Comparison of ENCODE assay signal across 27 mouse cellular contexts in genomic region chr10:96232889-96233288, GRCm38 (mm10).
A peak's percentile ranks its signal among the peaks of the same experiment; 100 is the strongest.
DNase-seq lines count a peak whose midpoint lies in the region; ATAC-seq lines count a peak whose summit lies in the region.
"Had no signal": no experiment of that assay in that cellular context is flagged by ENCODE, and none has a peak within 500 bp of the region (broad histone marks: within the 10 kb centered on the region; RNA-seq: fewer than 3 reads in every experiment).

No protein-coding gene starts in this region.

- peak; percentile 23 for DNase-seq in embryo, embryonic 10.5 days (ENCODE audit: low spot score)
- DNase-seq in embryo, embryonic 10 days (ENCODE audit: low spot score): no peak
- peak; percentile 18 for DNase-seq in kidney, postnatal 14 days
- DNase-seq in forelimb bud, embryonic 11.5 days (ENCODE audit: low read depth, low spot score): peak; percentile 33
- DNase-seq in urinary bladder, postnatal 10 days (ENCODE audit: low spot score): no peak
- DNase-seq: adrenal gland, adult 8-10 months; cerebellum, adult 8-10 months; cerebellum, postnatal 25 days; gastrocnemius, postnatal 10 days; heart, postnatal 14 days; kidney, adult 11 months; kidney, postnatal 25 days; liver, embryonic 13.5 days; lung, postnatal 36 days; right cerebral cortex, postnatal 25 days; spleen, adult 18-20 months; thymus, adult 2 months; thymus, postnatal 36 days had no signal

- no peaks in the 10 kb centered on the region for H3K27me3 ChIP-seq in kidney, embryonic 15.5 days
- no peaks in the 10 kb centered on the region for H3K27me3 ChIP-seq in liver, embryonic 16.5 days (ENCODE audit: control insufficient read depth, insufficient read depth, low read depth, low read length)
- H3K27me3 ChIP-seq: embryonic facial prominence, embryonic 12.5 days; liver, embryonic 13.5 days had no signal

- H3K9ac ChIP-seq in kidney, embryonic 15.5 days: no peak overlapping the region
- no peak overlapping the region for H3K9ac ChIP-seq in liver, embryonic 16.5 days (ENCODE audit: low read depth, low read length)
- H3K9ac ChIP-seq: embryonic facial prominence, embryonic 12.5 days; liver, embryonic 13.5 days had no signal

- no peaks in the 10 kb centered on the region for H3K9me3 ChIP-seq in kidney, embryonic 15.5 days (replicated peaks)
- no peaks in the 10 kb centered on the region for H3K9me3 ChIP-seq in liver, embryonic 16.5 days (replicated peaks; ENCODE audit: control insufficient read depth, low read length)
- H3K9me3 ChIP-seq: embryonic facial prominence, embryonic 12.5 days; hindbrain, embryonic 10.5 days; liver, embryonic 13.5 days had no signal

- no peak overlapping the region for H3K27ac ChIP-seq in kidney, embryonic 15.5 days
- peak overlapping the region; percentile 76 for H3K27ac ChIP-seq in liver, embryonic 16.5 days (ENCODE audit: low read length)
- H3K27ac ChIP-seq: embryonic facial prominence, embryonic 12.5 days; hindbrain, embryonic 10.5 days; hindbrain, postnatal 0 days; liver, embryonic 13.5 days had no signal

- no peak overlapping the region for H3K4me3 ChIP-seq in kidney, embryonic 15.5 days (replicated peaks)
- H3K4me3 ChIP-seq in liver, embryonic 16.5 days (ENCODE audit: low read depth, low read length): no peak overlapping the region
- H3K4me3 ChIP-seq: embryonic facial prominence, embryonic 12.5 days; hindbrain, embryonic 10.5 days; liver, embryonic 13.5 days had no signal

- H3K4me1 ChIP-seq in kidney, embryonic 15.5 days: peaks cover 5% of the 10 kb centered on the region; the same call in 1 of the 2 replicates
- peaks cover 2% of the 10 kb centered on the region; the same call in 1 of the 2 replicates for H3K4me1 ChIP-seq in liver, embryonic 16.5 days (ENCODE audit: control insufficient read depth, low read depth, low read length)

- 43% methylated on average over 1 of the region's 1 CpGs for WGBS in kidney, embryonic 15.5 days
- WGBS in liver, embryonic 16.5 days (ENCODE audit: insufficient replicate concordance): 37% methylated on average over 1 of the region's 1 CpGs

- no peaks in the 10 kb centered on the region for H3K36me3 ChIP-seq in kidney, embryonic 15.5 days
- H3K36me3 ChIP-seq in liver, embryonic 16.5 days (ENCODE audit: control insufficient read depth, insufficient read depth): no peaks in the 10 kb centered on the region
- H3K36me3 ChIP-seq: embryonic facial prominence, embryonic 12.5 days; G1E; hindbrain, embryonic 10.5 days; liver, embryonic 13.5 days had no signal

- no peak for ATAC-seq in kidney, embryonic 15.5 days (replicated peaks; ENCODE audit: low FRiP score)
- peak; percentile 77 for ATAC-seq in liver, embryonic 16.5 days (ENCODE audit: low read depth)
- ATAC-seq: forebrain, embryonic 14.5 days; hindbrain, postnatal 0 days; midbrain, embryonic 16.5 days had no signal

- H3K4me2 ChIP-seq in kidney, embryonic 15.5 days: no peak overlapping the region
- H3K4me2 ChIP-seq in liver, embryonic 16.5 days (ENCODE audit: low read depth, low read length): no peak overlapping the region; the same call in 1 of the 2 replicates
- H3K4me2 ChIP-seq: embryonic facial prominence, embryonic 12.5 days; liver, embryonic 13.5 days; midbrain, embryonic 11.5 days had no signal

Comparison
In these comparisons a context has a peak if more than half of its experiments do, and no peak if none do; other contexts are left out.
1. DNase-seq: peak in embryo, embryonic 10.5 days (single experiment), kidney, postnatal 14 days (single experiment) and forelimb bud, embryonic 11.5 days (single experiment); none in embryo, embryonic 10 days (single experiment) and urinary bladder, postnatal 10 days (single experiment).